Mouse (Mus musculus) kidney, postnatal 0 days (tissue): Measurements from ENCODE around the gene Rrp7a. TPM values are rescaled to one million over a fixed set of nuclear protein-coding genes. Genes with fewer than 3 reads are reported as not detected.

ENCODE experiments used
- ATAC-seq: fragments of 200-750 bp; cut with Nextera tagmentation; replicated peaks from 2 replicates; pipeline ENCODE4 v1.8.0; 2017; ENCODE audit warnings: low read depth, moderate number of reproducible peaks, moderate TSS enrichment, moderate library complexity; ENCODE audit not compliant: low FRiP score
- DNase-seq: peaks from one replicate; pipeline ENCODE4 v3.0.0-alpha.2; 2016; ENCODE audit warnings: low spot score
- H3K27ac ChIP-seq: fragments of 300-500 bp; sonication (generic); 2 replicates; pipeline ENCODE4 v1.5.1; 2014; ENCODE audit warnings: mild to moderate bottlenecking
- H3K27me3 ChIP-seq: fragments of 300-500 bp; sonication (generic); 2 replicates; pipeline ENCODE4 v1.6.1; 2014; ENCODE audit warnings: low read length, mixed read lengths; ENCODE audit not compliant: insufficient read depth
- H3K36me3 ChIP-seq: fragments of 300-500 bp; sonication (generic); 2 replicates; pipeline ENCODE4 v1.6.1; 2014; ENCODE audit warnings: low read length, mixed read lengths; ENCODE audit not compliant: insufficient read depth
- H3K4me1 ChIP-seq: fragments of 300-500 bp; sonication (generic); replicated peaks from 2 replicates; pipeline ENCODE4 v1.6.1; 2014; ENCODE audit warnings: antibody characterized with exemption, low read length, mixed read lengths; ENCODE audit not compliant: insufficient read depth
- H3K4me2 ChIP-seq: fragments of 300-500 bp; sonication (generic); 2 replicates; pipeline ENCODE4 v1.6.1; 2014; ENCODE audit warnings: mild to moderate bottlenecking, low read length, moderate library complexity, mixed read lengths
- H3K4me3 ChIP-seq: fragments of 300-500 bp; sonication (generic); replicated peaks from 2 replicates; pipeline ENCODE4 v1.5.1; 2014; ENCODE audit warnings: low read depth, low read length
- H3K9ac ChIP-seq: fragments of 300-500 bp; sonication (generic); 2 replicates; pipeline ENCODE4 v1.6.1; 2014; ENCODE audit warnings: low read depth, low read length
- H3K9me3 ChIP-seq: fragments of 300-500 bp; sonication (generic); replicated peaks from 2 replicates; pipeline ENCODE4 v1.6.1; 2016; ENCODE audit warnings: low read length, inconsistent platforms, mixed read lengths
- CTCF ChIP-seq: IDR thresholded peaks from 2 replicates; pipeline ENCODE4 v1.5.1; 2016; ENCODE audit warnings: antibody characterized with exemption, low read depth, mild to moderate bottlenecking, moderate library complexity
- WGBS: fragments of 180-500 bp; shearing (Covaris S2); extraction: QIAGEN DNeasy Blood & Tissue Kit; methylation state at CpG from one replicate; pipeline ENCODE4 v1.1.7; 2014; 5-methylcytosine and 5-hydroxymethylcytosine counted together
- polyA plus RNA-seq: library from polyadenylated mRNA; unstranded; fragments of >200 nt; fragmentation: Nextera tagmentation; extraction: Ambion mirVana; gene quantifications from 2 replicates; pipeline ENCODE4 v1.2.1, GENCODE M21; 2015

The Rrp7a gene
- polyA plus RNA-seq, 1 experiment from 2014 or later: 52.9 TPM

- WGBS: 94% methylated on average over 6 of the region's 6 CpGs
- TF ChIP-seq CTCF: no peak
- no peak for DNase-seq
- Histone ChIP-seq H3K4me3 (no peak overlapping the region), H3K9me3 (no peaks in the 10 kb centered on the region), H3K27ac (no peak overlapping the region), H3K27me3 (no peaks in the 10 kb centered on the region), H3K4me1 (no peaks in the 10 kb centered on the region), H3K4me2 (no peak overlapping the region), H3K36me3 (peaks cover 39% of the 10 kb centered on the region), H3K9ac (no peak overlapping the region)
- no peak for ATAC-seq
Observed at GRCm38 (mm10) chr15:83157667-83158064, 35.1 kb upstream of the Rrp7a start.

GRCm38 (mm10) chr15:83156929-83157666 is 34.5 kb upstream of the Rrp7a start:
- H3K4me3 ChIP-seq: no peak overlapping the region
- no peak overlapping the region for H3K27ac ChIP-seq
- no peaks in the 10 kb centered on the region for H3K9me3 ChIP-seq
- H3K4me2 ChIP-seq: no peak overlapping the region
- H3K4me1 ChIP-seq: no peaks in the 10 kb centered on the region
- H3K36me3 ChIP-seq: peaks cover 34% of the 10 kb centered on the region
- ATAC-seq (no peak), DNase-seq (peak; percentile 63)
- H3K27me3 ChIP-seq: no peaks in the 10 kb centered on the region
- no peak overlapping the region for H3K9ac ChIP-seq
- 75% methylated on average over 11 of the region's 11 CpGs for WGBS
- TF ChIP-seq CTCF: peak; percentile 82

- H3K27me3 ChIP-seq: no peaks in the 10 kb centered on the region
- no peaks in the 10 kb centered on the region for H3K4me1 ChIP-seq
- no peak for TF ChIP-seq CTCF
- H3K36me3 ChIP-seq: peaks cover 33% of the 10 kb centered on the region
- no peak overlapping the region for H3K27ac ChIP-seq
- no peaks in the 10 kb centered on the region for H3K9me3 ChIP-seq
- H3K4me3 ChIP-seq: no peak overlapping the region
- no peak for ATAC-seq
- no peak overlapping the region for H3K9ac ChIP-seq
- H3K4me2 ChIP-seq: no peak overlapping the region
- DNase-seq: no peak
- WGBS: 64% methylated on average over 6 of the region's 6 CpGs
Observed at GRCm38 (mm10) chr15:83155672-83156419, 33.2 kb upstream of the Rrp7a start.

- DNase-seq (no peak), ATAC-seq (no peak)
- no peak overlapping the region for H3K9ac ChIP-seq
- TF ChIP-seq CTCF: no peak
- no peaks in the 10 kb centered on the region for H3K27me3 ChIP-seq
- no peaks in the 10 kb centered on the region for H3K9me3 ChIP-seq
- no peaks in the 10 kb centered on the region for H3K4me1 ChIP-seq
- no peak overlapping the region for H3K4me3 ChIP-seq
- H3K4me2 ChIP-seq: no peak overlapping the region
- H3K36me3 ChIP-seq: peaks cover 24% of the 10 kb centered on the region; the same call in 1 of the 2 replicates
- WGBS: 90% methylated on average over 7 of the region's 7 CpGs
- H3K27ac ChIP-seq: no peak overlapping the region
Observed at GRCm38 (mm10) chr15:83154309-83154708, 31.7 kb upstream of the Rrp7a start.

- H3K4me1 ChIP-seq: peaks cover 2% of the 10 kb centered on the region; the same call in 1 of the 2 replicates
- 76% methylated on average over 4 of the region's 4 CpGs for WGBS
- ATAC-seq (no peak), DNase-seq (no peak)
- no peaks in the 10 kb centered on the region for H3K27me3 ChIP-seq
- H3K9me3 ChIP-seq: no peaks in the 10 kb centered on the region
- no peak for TF ChIP-seq CTCF
- no peak overlapping the region for H3K4me2 ChIP-seq
- H3K4me3 ChIP-seq: no peak overlapping the region
- no peak overlapping the region for H3K9ac ChIP-seq
- no peak overlapping the region for H3K27ac ChIP-seq
- peaks cover 16% of the 10 kb centered on the region; the same call in 1 of the 2 replicates for H3K36me3 ChIP-seq
Observed at GRCm38 (mm10) chr15:83150694-83151093, 28.1 kb upstream of the Rrp7a start.

GRCm38 (mm10) chr15:83150073-83150442 is 27.5 kb upstream of the Rrp7a start:
- H3K27ac ChIP-seq: peak overlapping the region; percentile 95
- TF ChIP-seq CTCF: no peak
- no peaks in the 10 kb centered on the region for H3K9me3 ChIP-seq
- ATAC-seq (no peak), DNase-seq (no peak)
- no peaks in the 10 kb centered on the region for H3K27me3 ChIP-seq
- H3K4me1 ChIP-seq: peaks cover 2% of the 10 kb centered on the region; the same call in 1 of the 2 replicates
- H3K36me3 ChIP-seq: peaks cover 16% of the 10 kb centered on the region; the same call in 1 of the 2 replicates
- H3K4me2 ChIP-seq: peak overlapping the region; percentile 50
- H3K4me3 ChIP-seq: peak overlapping the region; percentile 90; the same call in 1 of the 2 replicates
- WGBS: 29% methylated on average over 3 of the region's 3 CpGs
- H3K9ac ChIP-seq: peak overlapping the region; percentile 83; the same call in 1 of the 2 replicates
